Mouse (Mus musculus) cerebellum, postnatal 4 days (tissue): Measurements from ENCODE around the gene Iqcg.

Experiments
- DNase-seq, 2 experiments: peaks; one replicate each; pipeline ENCODE4 v3.0.0; 2022; ENCODE audit warnings: low spot score in 2 of 2, mixed read lengths in 1 of 2

The Iqcg gene

DNA sequence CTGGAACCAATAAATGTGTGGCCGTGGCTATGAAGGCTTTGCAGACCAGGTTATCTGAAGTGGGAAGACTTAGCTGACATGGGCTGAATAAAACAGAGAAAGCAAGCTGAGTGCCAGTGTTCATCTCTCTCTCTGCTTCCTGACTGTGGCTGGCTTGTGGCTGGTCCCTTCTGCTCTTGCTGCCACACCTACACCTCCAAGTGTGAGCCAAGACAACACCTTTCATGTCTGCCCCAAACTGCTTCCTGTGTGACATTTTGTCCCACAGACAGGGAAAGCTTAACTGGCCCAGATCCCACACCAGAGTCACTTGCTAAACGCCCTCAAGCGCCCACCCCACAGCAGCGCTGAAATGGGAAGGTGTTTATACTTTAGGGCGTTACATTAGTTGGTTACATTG, 2.9 kb downstream of the Iqcg start:
- no peak for DNase-seq

- DNase-seq, result no peak
Observed at GRCm38 (mm10) chr16:33049809-33050208, 6.2 kb downstream of the Iqcg start.

- no peak for DNase-seq
Observed at GRCm38 (mm10) chr16:33048686-33049085, 7.3 kb downstream of the Iqcg start.

DNA sequence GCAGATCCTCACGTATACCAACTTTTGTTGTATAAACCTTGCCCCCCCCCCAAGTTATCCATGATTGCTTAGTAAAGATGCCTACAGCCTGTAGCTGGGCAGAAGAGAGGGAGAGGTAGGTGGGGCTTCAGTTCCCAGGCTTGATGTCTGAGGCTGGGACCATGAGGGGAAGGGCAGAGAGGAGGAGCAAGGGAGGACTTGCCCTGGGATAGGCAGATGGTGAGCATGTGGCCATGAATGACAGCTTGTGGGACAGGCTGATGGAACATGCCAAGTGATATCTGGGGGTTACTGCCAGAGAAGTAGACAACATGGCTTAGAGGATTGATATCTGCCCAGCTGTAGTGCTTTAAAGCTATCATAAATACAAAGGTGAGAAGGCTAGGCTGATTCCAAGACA, 8.0 kb downstream of the Iqcg start:
- no peak for DNase-seq

DNA sequence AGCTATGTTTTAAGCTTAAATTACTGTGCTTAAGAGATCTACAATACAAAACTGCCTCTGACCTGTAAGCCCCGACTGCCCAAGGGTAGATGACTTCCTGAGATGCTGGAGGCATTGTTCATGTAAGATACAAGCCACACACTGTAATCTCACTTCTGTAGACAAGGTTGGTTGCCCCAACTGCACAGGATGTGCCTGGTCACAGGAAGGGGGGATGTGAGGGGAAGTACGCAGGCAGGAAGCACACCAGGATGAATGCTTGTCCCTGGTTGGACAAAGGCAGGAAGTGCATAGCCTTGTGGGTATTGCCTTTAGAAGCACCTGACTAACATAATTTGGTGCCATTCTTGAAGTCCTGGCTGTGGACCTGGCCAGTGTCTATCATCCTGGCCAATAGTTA, 12.8 kb downstream of the Iqcg start:
- DNase-seq, result no peak

GRCm38 (mm10) chr16:33042682-33043081, 13.3 kb downstream of the Iqcg start:
- DNase-seq, result no peak

- no peak for DNase-seq
Observed at GRCm38 (mm10) chr16:33036006-33036405, 20.0 kb downstream of the Iqcg start.

- DNase-seq, result no peak
Observed at GRCm38 (mm10) chr16:33026357-33026756, 29.7 kb downstream of the Iqcg start.

DNA sequence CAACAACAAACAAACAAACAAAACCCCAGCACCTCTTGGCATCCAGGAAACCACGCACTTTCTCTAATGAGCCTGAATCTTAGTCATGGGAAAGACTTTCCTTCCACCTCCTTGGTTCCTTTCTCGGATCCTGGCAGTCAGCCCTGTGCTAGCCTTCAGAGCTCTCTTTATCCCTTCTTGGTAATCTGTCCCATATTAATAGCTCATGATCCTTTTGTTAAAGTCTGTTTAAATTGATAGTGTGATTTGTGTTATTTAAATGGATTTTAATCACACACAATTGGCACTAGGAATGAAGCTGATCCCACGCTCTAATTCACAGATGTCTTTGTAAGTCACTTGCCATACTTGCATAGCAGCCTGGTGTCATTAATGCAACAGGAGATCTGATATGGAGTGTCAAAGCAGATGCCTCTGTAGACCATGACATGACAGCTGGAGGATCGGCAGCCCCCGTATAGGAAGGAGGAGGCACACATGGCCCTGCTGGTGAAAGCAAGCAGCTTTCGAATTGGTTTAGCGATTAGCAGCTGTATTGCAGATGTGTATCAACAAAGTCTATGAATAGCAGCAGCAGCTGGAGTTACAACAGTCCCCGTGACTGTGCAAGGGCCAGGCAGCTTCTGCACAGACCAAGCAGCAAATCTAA, 31.4 kb downstream of the Iqcg start:
- no peak for DNase-seq

DNA sequence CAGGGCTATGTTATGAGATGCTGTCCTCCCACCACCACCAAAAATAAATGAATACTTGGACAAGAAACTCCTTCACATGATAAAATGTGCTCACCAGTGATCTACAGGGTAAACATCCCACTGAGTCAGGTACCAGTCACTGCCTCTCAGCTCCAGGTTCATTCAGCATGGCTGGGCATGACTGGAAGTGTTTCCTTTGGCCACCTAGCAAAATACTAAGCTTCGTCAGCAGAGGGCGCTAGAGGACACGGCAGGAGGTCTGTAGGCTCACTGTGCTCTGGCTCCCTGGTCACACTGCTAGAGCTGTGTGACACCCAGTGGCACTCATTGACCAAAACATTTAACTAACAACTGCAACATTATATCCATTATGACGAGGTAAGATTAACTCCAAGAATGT, 32.3 kb downstream of the Iqcg start:
- DNase-seq, result peak; percentile 65 to 73

- DNase-seq, result no peak
Observed at GRCm38 (mm10) chr16:33021381-33021780, 34.6 kb downstream of the Iqcg start.

DNA sequence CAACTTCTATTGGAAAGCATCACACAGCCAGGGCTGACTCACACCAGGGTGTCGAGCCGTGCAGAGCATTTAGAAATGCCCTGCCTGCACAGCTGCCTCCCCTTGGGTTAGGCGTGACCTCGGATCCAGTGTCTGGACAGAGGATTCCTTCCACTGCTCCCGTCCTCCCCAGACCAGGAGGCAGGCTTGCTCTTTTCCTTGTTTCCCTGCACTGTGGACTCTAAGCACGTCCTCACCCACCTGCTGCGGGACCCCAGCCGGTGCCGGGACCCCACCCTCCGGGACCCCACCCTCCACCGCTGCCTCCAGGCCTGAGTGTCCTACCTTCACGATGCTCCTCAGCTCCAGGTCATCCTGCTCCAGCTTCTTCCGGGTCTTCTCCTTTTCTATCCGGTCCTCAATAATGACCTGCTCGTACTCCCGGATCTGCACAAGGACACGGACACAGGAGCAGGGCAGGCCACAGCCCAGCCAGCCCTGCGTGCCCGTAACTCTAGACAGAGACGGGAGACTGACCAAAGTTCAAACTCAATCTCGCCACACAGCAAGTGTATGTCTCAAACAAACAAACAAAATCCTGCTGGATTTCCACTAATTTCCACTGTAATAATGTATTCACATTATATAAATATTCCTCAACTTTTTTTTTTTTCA, 36.8 kb downstream of the Iqcg start:
- no peak for DNase-seq

GRCm38 (mm10) chr16:33017677-33018349, 38.2 kb downstream of the Iqcg start:
- no peak for DNase-seq

- DNase-seq, result no peak
Observed at GRCm38 (mm10) chr16:33015986-33016385, 40.0 kb downstream of the Iqcg start.

DNA sequence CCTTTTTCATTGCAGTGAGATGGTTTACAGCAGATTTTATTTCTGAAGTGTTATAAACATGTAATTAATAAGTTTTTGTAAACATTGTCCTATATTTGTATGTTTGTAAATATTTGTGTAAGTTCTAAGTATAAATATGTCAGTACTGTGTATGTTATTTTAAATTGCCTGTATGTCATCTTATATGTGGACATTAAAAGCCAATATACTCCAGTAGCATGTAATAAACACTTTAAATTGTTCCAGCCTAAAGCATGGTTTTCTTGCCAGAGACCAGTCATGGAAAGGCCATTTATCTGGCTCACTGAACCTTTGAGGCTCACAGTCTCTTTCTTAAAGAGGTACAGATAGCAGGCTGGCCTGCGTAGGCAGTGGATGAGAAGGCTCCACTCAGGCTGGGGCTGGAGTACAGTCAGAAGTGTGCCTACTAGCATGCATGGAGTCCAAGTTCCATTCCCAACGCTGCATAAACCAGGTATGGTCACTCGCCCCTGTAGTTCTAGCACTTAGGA, 40.6 kb downstream of the Iqcg start:
- no peak for DNase-seq

DNA sequence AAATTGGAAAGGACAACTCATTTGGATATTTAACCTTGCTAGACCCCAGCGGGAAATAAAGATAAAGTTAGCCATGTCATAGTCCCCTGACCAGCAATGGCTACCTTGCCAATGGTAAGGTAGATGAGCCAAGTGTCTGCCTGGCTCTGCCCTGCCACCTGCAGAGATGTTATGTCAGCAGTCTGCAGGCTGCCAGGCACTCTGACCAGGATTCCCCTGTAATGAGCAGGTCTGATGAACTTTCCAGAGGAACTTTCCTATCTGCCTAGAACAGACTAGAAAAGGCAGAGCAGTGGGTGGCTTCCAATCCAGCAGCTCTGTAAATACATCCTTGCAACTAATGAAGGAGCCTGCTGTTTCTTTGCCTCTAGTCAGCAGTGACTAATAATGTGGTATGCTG, 41.1 kb downstream of the Iqcg start:
- DNase-seq, result no peak

DNA sequence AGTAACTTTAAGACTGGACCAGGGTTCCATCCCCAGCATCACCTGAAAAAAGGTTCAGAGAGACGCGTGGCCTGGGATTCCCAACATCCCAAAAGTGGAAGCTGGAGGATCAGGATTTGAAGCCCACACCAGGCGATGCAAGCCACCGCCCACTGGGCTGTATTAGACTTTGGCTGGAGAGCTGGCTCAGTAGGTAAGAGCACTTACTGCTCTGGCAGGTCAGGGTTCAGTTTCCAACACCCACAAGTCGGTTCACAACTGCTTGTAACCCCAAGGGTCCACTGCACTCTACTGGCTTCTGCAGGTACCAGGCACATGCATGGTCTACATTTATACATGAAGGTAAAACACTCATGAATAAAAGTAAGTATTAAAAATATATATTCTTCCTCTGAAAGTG, 42.2 kb downstream of the Iqcg start:
- DNase-seq, result no peak

GRCm38 (mm10) chr16:33010166-33010565, 45.9 kb downstream of the Iqcg start:
- DNase-seq, result no peak

DNA sequence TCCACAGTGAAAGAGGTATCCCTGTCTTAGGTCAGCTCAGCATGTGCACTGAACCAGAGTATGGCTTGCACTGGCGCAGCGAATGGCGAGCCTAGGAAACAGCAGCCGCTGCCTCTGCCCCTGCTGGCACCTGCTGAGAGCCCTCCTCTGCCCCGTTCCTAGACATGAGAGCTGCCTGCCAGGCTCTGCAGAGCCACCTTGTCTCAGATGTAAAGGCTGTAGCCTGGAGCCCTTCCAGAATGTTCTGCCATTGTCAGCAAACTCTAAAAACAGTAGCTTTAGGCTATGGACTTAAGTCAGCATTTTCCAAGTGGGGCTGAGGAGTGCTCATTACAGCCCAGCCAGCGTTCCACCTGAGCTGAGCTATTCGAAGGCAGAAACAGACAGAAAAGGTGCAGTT, 48.6 kb downstream of the Iqcg start:
- DNase-seq, result no peak

DNA sequence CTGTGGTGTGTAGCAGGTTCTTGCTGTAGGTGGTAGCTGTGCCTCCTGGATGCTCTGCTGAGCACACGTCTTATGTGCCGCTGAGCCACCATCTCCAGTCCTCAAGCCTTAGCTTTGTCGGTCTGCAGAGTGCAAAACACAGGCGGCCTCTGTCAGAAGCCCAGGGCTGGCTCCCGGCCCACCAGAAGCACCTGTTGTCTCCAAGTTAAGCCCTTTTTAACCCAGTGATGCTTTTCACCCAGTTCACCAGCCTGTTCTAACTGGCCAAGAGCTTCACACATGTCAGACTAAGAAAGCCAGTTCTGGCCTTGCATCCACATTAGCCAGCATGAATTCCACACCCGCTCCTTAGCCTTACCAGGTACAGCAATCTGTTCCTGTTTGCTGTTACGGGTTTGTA, 49.1 kb downstream of the Iqcg start:
- DNase-seq, result no peak

DNA sequence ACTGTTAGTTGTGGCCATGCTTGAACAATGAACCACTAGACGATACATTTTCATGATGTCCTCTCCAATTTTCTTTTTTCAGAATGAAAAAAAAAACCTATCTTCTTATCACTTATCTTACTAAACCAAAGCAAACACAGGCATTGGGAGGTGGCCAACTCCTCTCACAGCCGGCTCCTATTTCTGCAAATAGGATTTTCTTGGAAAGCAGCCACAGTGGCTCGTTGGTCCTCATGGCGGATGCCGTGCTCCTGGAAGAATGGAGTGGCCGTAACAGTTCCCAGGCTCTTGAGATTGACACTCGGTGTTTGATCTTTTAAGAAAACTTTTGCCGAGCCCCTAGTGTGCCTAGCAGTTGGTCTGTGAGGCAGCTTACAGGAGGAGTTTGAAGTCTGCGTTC, 50.8 kb downstream of the Iqcg start:
- peak in 1 of 2 experiments; percentile 20 for DNase-seq

- DNase-seq, result no peak
Observed at GRCm38 (mm10) chr16:32992158-32992557, 63.9 kb downstream of the Iqcg start.

DNA sequence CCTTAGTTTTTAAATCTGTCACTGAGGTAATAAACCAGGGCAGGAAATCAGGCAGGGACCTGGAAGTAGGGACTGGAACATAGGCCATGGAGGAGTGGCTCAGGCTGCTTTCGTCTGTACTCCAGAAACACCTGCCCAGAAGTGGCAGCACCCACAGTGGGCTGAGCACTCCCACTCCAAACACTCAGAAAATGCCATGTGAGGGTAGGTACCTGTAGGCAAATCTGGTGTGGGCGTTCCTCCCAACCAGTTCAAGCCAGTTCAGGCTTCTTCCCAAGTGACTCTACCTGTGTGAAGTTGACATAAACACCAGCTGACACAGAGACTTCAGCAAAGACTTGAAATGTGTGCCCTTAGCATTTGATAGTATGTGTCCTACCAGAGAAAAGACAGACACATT, 71.4 kb downstream of the Iqcg start:
- no peak for DNase-seq
